Mouse (Mus musculus): ENCODE results near the gene Lipt2.

Lipt2 gene

DNA sequence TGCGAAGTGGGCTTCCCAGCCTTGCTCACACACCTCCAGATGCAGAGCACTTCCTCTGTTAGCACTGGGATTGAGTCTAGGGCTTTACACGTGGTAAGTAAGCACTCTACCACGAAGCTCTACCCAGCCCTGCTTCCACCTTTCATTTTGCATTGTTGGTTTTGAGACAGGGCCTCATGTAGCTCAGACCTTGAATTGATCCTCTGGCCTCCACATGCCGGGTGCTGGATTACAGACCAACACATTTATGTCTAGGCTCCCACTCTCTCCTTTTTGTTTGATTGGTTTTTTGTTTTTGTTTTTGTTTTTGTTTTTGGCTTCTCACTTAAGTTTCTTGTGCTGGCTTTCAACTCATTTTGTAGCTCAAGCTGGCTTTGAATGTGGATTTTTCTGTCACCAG is 11.7 kb downstream of the Lipt2 start:
- DNase-seq (ENCODE audit: low spot score): no peak

DNA sequence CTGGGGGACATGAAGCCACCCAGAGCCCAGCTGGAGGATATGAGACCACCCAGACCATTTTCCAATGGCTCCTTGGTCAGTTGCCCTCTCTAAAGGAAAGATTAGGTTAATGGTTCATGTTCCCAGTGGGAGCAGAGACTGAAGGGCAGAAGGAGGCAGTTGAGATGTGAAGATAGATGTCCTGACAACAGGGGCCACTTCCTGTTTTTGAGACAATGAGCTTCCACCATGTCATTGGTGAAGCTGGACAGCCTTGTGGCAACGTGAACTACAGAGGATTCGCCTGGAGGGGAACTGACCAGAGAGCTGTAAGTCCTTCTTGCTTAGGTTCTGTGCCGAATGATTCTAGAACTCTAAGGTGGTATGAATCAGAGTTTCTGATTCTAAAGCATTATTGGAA is 17.2 kb downstream of the Lipt2 start, which contains the start of gene Kcne3:
Gene Kcne3, plus strand, starts transcription at position 234 of the 400 bp plus-strand sequence.
- no peak for DNase-seq (ENCODE audit: low spot score)

DNA sequence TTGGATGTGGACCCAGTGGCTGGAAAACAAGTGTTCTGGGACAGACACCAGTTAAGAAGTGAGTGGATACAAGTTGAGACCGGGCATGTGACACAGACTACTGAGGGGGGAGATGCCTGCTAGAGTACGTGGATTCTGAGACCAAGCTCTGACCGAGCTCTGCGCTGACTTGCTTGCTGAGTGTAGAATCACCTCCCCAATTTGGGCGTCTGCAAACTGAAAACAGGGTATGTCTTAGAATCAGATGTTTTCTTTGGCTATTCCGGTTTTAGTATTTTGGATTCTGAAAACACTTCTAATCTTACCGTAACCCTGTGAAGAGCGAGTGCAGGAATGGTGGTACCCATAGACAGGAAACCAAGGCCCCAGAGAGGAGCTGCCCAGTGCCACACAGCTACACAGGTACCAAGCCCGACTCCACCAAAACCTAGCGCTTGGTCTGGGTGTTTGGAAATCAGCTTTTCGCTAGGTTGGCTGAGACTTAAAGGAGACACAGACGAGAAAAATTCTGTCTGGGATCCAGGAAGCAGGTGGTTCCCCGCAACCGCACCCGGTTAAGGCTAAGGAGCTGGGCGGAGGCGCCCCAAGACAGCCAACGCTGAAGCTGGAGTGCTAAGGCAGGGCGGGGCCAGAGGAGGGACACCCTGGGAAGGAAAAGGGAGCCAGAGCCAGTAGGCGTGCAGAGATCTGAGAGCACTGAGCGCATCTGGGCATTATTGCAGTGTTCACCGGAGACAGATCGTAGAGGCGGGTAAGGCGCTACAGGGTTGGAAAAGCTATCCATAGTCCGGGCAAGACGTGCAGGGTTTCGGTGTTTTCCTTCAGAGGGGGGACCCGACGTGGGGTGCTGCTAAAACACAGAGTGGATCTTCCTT is 19.2 kb downstream of the Lipt2 start:
- peak; percentile 65 for DNase-seq (ENCODE audit: low spot score)

DNA sequence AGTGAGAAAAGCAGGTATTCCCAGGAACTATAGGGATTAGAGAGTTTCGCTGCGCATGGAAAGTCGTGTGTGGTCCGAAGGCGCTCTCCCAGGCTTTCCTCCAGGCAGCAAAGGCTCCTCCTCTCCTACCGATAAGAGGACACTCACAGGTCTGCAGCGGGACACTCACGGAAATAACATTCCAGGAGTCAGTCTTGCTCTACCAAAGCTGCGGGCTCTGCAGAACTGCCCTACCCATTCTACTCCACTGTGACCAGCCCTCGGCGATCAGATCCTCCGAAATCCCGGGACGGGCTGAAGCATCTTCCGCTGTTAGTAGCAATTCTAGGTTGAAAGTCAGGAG is 19.8 kb downstream of the Lipt2 start:
- DNase-seq (ENCODE audit: low spot score): no peak

DNA sequence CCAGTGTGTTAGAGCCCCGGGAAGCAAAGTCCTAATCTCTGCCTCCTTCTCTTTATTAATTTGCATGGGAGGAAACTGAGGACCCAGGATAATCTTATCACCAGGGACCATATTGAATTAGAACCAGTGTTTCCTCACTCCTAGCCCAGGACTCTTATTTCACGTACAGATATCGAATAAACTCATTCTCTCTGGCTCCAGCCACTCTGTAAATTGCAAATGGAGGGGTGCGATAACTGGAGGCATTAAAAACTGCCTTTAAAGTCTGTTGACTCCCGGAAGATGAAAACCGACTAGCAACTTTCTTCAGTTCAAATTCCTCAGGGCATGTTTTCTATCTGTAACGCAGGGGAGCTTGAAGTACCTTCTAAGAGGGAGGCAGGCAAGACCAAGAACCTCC is 20.3 kb downstream of the Lipt2 start:
- DNase-seq (ENCODE audit: low spot score): no peak

DNA sequence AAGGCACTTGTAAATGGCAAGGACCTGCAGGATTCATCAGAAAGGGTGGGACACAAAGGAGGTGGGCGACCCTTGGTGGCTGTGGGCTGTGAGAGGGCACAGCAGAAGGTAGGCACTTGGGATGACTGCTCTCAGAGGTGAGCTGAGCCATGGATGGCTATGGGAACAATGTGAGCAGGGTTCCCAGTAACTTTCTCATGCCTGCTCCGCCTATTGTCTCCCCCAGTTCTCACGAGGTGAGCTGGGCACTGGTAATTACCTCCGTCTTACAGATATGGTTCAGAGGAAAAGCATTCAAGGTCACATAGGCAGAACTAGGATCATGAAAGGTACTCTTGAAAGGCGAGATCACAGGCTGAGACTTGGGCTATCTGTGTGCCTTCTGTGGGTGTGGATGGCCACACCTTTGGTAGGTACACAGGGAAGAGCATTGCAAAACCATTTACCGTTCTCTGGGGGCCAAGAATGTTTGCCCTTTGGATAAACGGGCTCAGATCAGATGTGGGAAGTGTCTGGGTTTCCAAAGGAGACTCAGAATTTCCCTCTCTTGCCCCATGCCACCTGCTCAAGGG is 20.8 kb downstream of the Lipt2 start:
- no peak for DNase-seq (ENCODE audit: low spot score)

DNA sequence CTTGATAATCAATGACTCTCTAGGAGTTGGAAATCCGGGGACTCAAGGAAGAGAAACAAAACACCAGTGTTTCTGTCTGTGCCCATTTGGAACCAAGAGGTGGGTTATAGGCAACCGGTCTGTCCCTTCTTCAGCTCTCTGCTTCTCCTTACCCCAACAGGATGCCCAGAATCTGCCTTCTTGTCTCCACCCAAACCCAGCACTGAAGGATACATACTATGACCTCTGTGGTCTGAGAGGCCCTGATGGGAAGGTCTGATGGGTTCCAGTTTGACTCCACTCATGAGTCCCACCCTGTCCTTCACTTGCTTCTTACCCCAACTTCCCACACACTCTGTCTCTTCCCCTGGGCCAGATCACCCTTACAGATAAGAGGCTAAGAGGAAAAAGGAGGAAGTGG is 22.1 kb downstream of the Lipt2 start:
- no peak for DNase-seq (ENCODE audit: low spot score)

DNA sequence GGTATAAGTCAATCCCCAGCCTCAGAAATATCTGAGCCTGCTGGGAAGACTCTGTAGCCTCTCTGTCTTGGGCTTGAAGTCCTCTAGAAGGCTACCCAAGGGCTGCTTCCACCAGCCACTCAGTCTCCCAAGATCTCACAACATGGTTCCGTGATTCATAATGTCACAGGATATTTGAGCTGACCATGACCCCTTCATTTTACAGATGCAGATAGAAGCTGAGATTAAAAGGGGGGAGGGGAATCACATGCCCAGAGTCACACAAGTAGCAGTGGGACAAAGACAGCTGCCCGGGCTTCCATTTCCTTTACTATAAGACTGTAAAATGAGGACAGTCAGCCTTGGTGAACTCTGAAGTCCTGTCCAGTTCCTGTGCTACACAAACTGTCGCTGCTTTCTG is 22.5 kb downstream of the Lipt2 start:
- DNase-seq (ENCODE audit: low spot score): no peak

DNA sequence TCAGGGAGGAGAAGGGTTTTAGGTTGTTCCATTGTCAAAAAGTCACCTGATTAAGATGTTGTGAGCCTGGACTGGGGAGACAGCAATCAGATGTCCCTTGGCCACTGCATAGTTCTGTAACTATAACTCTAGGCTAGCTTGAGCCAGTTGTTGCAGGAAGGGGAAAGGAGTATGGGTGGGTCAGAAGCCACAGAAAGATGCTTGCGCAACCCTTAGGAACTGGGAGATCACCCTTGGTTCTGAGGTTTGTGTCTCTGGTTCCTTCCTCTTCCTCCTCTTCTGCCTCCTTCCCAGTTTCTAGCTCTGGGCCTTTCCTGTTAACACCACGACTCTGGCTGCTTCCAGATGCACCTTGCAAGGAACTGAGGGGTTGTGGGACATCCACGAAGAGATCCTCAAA is 23.3 kb downstream of the Lipt2 start:
- no peak for DNase-seq (ENCODE audit: low spot score)

DNA sequence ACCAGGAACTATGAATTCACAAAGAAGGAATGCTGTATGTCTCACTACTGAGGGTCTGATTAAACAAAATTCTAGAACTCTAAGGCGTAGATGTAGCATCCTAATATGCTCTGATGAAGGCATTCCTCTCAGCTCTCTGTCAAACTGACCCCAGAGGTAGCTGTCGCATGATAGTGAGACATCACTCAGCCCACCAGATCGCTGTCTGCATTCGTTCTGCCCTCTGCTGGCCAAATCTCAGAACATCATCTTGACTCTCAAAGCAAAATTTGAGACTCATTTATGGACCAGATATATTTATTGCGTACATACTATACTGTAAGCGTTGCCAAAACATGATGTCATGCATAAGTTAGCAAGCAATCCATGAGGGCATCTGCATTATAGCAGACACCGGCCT is 28.5 kb downstream of the Lipt2 start:
- DNase-seq (ENCODE audit: low spot score): no peak

DNA sequence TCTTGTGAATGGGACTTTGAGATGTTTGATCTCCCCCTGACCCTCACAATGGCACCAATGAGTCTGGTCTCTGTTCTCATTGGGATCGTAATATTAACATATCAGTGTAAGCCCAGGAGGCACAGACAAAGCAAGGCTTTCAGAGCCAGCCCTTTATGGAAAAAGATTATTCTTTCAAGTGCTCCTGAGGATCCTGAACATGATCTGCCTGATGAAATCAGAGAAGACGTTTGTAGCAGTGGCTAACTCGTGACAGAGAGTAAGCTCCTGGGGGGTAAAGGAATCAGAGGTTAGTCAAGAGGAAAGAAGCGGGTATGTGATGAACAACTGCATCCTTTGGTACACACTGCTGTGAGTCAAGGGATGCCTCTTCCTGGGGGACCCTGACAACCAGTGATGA is 31.1 kb downstream of the Lipt2 start:
- DNase-seq (ENCODE audit: low spot score): no peak

DNA sequence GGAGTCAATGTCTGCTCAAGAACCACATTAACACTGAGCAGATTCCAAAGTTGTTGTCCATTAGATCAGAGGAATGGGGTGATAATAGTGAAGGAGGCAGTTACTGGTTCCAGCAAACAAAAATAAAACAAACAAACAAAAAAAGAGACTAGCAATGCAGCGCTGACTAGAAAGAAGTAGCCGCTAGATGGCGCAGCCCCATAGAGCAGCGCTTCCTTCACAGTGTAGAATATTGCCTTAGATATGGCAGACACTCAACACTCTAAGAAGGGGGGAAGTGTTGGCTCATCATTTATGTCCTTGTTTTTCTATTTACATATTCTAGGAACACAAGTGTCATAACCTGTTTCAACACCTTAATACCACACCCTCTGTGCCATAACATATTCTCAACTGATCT is 31.7 kb downstream of the Lipt2 start:
- DNase-seq (ENCODE audit: low spot score): no peak

DNA sequence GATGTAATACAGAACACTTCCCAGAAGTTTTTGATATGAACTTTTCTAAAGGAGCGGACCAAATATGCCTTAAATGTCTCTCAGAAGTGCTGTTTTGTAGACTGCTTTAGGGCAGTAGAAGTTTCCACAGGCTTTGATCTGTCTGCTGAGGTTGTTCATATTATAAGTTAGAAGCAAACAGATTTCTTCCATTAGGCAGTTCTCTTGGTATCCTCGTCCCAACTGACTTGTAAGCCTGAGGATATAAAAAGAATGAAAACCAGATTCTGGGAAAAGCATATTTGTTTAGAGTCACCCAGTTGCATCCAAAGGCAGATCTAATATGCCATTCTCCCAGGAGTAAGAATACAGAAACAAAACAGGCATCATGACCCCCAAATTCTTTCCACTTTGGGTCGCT is 42.1 kb downstream of the Lipt2 start:
- DNase-seq (ENCODE audit: low spot score): no peak

DNA sequence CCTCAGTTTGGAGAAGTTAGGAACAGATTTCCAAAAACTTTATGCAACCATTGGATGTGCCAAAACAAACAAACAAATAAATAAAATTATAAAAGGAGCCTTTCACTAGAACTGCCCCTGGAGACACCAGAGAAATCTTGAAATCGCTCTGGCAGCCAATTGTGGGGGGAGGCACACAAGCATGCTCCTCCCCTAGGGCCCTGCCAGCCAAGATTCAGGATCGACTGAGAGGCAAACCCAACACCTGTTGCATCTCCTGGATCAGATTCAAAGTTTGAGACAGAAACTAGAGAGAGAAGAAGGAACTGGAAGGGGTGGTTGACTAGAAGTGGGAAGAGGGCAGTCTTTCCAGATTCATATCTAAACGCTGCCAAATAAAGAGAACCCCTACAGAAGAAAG is 44.5 kb downstream of the Lipt2 start:
- no peak for DNase-seq (ENCODE audit: low spot score)

DNA sequence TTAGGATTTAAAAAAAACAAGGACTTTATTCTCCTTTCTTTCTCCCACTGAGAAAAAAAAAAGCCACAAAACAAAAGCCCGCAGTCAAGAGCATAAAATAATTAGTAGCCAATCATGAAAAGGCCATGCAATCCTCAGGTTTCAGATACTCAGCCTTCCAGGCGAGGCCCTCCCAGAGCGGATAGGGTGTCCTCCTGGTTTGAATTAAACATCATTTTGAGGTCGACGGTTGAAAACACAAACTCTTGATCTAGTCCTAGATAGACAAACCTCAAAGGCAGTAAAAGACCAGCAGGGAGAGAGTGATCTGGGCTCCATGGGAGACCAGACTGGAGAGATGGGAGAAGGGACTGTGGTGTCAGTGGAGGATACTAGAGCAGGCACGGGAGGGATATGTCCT is 45.8 kb downstream of the Lipt2 start:
- no peak for DNase-seq (ENCODE audit: low spot score)

DNA sequence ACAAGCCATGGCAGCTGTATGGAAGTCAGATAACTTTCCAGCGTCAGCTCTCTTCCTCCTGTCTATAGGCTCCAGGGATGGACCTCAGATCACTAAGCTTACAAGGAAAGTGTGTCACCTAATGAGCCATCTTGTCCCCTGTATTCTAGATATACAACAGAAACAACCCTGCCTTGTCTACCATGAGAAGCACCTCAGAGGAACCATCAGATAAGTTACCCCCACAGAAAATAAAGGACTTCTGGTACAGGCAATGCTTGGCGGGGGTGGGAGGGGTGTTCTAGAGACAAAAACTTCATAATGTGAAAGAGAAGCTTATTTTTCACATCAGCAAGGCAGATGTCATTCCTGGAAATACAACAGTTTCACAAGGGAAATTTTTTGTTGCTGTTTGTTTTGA is 47.1 kb downstream of the Lipt2 start:
- no peak for DNase-seq (ENCODE audit: low spot score)

DNA sequence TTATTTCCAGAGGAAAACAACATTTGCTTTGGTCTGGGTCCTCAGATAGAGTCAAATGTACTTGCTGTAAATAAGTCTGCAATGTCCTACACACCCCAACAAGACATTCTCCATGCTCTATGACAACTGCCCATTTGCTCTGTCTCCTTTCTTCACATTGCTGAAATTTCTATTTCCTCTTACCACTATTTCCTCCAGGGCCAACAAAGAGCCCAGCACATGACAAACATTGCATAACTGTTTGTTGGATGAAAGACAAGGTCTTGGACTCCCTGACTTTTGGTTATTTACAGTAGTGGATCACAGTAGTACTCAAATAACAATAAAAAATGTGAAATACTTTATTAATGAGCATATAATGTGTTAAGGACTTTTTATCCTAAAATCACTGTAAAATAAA is 48.8 kb downstream of the Lipt2 start:
- DNase-seq (ENCODE audit: low spot score): no peak
